Mouse (Mus musculus): ENCODE results near the gene Pphln1. TPM values are rescaled to one million over a fixed set of nuclear protein-coding genes. Genes with fewer than 3 reads are reported as not detected.

Gene Pphln1
- polyA plus RNA-seq, 1 experiment from 2014 or later = 35.4 TPM

DNA sequence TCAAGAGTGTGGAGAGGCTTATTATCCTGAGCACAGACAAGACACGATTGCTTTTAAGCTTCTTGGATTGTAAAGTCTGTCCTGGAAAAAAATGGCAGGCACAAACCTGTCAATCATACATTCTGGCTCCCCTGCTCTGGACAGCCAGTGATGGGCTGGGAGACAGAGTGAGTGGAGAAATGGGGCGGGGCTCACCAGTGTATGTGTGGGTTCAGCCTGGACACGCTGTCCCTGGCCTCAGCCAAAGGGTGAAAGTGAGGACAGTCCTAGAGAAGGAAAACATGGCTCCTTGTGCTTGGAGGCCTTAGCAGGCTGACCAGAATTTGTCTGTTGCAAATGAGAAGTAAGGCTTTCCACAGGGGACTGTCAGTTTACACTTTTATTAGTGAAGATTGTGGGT is 50.7 kb downstream of the Pphln1 start:
- no peaks in the 10 kb centered on the region for H3K4me1 ChIP-seq (ENCODE audit: control insufficient read depth, insufficient read depth, low read length)
- H3K36me3 ChIP-seq (ENCODE audit: control insufficient read depth, insufficient read depth, low read length) = 0 out of 2 replicates have a peak, but pooled peaks cover 6% of the 10 kb centered on the region
- no peaks in the 10 kb centered on the region for H3K9me3 ChIP-seq (ENCODE audit: control insufficient read depth, low read length)
- ATAC-seq (ENCODE audit: low FRiP score, low TSS enrichment) (no peak), DNase-seq (no peak)
- H3K27ac ChIP-seq (replicated peaks; ENCODE audit: low read depth, low read length) = no peak overlapping the region
- H3K27me3 ChIP-seq (ENCODE audit: control insufficient read depth, insufficient read depth, low read length) = no peaks in the 10 kb centered on the region
- H3K4me2 ChIP-seq (ENCODE audit: low read length) = no peak overlapping the region
- 84% methylated on average over 3 of the region's 3 CpGs for WGBS
- H3K4me3 ChIP-seq (replicated peaks; ENCODE audit: low read depth, low read length) = no peak overlapping the region
- H3K9ac ChIP-seq (replicated peaks; ENCODE audit: low read length) = no peak overlapping the region

DNA sequence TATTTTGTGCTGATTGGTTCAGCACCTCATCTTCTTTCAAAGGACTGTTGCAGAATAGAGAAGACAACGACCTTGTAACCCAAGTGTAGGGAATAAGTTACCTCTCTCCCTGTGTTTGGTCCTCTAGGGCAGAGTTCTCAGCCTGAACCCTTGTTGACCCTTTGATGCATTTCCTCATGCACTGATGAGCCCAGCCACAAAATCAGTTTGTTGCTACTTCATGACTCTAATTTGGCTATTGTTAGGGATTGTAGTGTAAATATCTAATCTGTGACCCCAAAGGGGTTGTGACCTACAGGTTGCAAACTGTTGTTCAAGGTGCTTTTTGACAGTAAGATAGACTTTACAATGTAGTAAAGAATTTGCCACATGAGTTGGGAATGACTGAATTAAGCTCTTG is 55.1 kb downstream of the Pphln1 start:
- H3K9ac ChIP-seq (replicated peaks; ENCODE audit: low read length) = no peak overlapping the region
- no peaks in the 10 kb centered on the region for H3K9me3 ChIP-seq (ENCODE audit: control insufficient read depth, low read length)
- no peak overlapping the region for H3K4me2 ChIP-seq (ENCODE audit: low read length)
- H3K27ac ChIP-seq (replicated peaks; ENCODE audit: low read depth, low read length) = no peak overlapping the region
- no peak for ATAC-seq (ENCODE audit: low FRiP score, low TSS enrichment)
- H3K4me1 ChIP-seq (ENCODE audit: control insufficient read depth, insufficient read depth, low read length) = no peaks in the 10 kb centered on the region
- DNase-seq = no peak
- no peaks in the 10 kb centered on the region for H3K27me3 ChIP-seq (ENCODE audit: control insufficient read depth, insufficient read depth, low read length)
- 84% methylated on average over 1 of the region's 1 CpGs for WGBS
- H3K36me3 ChIP-seq (ENCODE audit: control insufficient read depth, insufficient read depth, low read length) = peaks cover 9% of the 10 kb centered on the region; the same call in 1 of the 2 replicates
- no peak overlapping the region for H3K4me3 ChIP-seq (replicated peaks; ENCODE audit: low read depth, low read length)

DNA sequence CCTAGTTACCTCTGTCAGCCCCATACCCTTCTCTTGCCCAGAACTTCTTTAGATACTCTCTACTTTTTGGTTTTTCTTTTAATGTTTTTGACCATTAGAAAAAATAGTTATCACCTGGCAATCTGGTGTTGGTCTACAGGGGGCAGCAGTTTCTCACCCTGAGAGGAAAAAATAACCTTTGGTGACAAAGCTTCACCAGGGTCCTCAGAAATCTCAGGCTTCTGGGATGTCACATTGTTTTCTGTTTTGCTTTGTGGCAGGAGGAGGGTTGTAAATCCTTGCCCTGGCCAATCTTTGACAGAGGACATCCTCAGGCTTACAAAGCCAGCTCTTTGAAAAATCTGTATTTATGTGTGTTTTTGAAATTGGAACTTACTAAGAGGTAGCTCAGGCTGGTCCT is 57.9 kb downstream of the Pphln1 start:
- ATAC-seq (ENCODE audit: low FRiP score, low TSS enrichment) = no peak
- no peak for DNase-seq
- H3K9ac ChIP-seq (replicated peaks; ENCODE audit: low read length) = no peak overlapping the region
- H3K9me3 ChIP-seq (ENCODE audit: control insufficient read depth, low read length) = no peaks in the 10 kb centered on the region
- no peak overlapping the region for H3K4me3 ChIP-seq (replicated peaks; ENCODE audit: low read depth, low read length)
- H3K27ac ChIP-seq (replicated peaks; ENCODE audit: low read depth, low read length) = no peak overlapping the region
- peaks cover 9% of the 10 kb centered on the region; the same call in 1 of the 2 replicates for H3K36me3 ChIP-seq (ENCODE audit: control insufficient read depth, insufficient read depth, low read length)
- H3K27me3 ChIP-seq (ENCODE audit: control insufficient read depth, insufficient read depth, low read length) = no peaks in the 10 kb centered on the region
- no peak overlapping the region for H3K4me2 ChIP-seq (ENCODE audit: low read length)
- H3K4me1 ChIP-seq (ENCODE audit: control insufficient read depth, insufficient read depth, low read length) = no peaks in the 10 kb centered on the region

DNA sequence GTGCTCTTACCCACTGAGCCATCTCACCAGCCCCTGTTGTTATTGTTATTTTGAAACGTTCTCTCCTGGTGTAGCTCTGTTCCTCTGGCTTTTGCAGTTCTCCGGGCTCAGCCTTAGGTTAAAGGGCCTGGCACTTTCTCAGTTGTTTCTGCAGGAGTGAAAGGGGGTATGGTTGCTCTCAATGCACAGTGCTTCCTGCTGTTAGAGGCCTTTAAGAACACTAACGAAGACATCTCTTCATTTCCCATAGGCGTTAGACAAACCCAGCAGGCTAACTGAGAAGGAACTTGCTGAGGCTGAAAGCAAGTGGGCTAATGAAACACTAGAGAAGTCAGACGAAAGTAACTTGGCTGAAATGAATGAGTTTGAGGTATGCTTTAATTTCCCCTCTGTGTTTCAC is 61.3 kb downstream of the Pphln1 start:
- Histone ChIP-seq H3K9ac (replicated peaks; ENCODE audit: low read length) (no peak overlapping the region), H3K4me3 (replicated peaks; ENCODE audit: low read depth, low read length) (no peak overlapping the region), H3K27me3 (ENCODE audit: control insufficient read depth, insufficient read depth, low read length) (no peaks in the 10 kb centered on the region), H3K27ac (replicated peaks; ENCODE audit: low read depth, low read length) (no peak overlapping the region), H3K4me1 (ENCODE audit: control insufficient read depth, insufficient read depth, low read length) (no peaks in the 10 kb centered on the region), H3K36me3 (ENCODE audit: control insufficient read depth, insufficient read depth, low read length) (peaks cover 9% of the 10 kb centered on the region; the same call in 1 of the 2 replicates), H3K9me3 (ENCODE audit: control insufficient read depth, low read length) (no peaks in the 10 kb centered on the region), H3K4me2 (ENCODE audit: low read length) (no peak overlapping the region)
- no peak for ATAC-seq (ENCODE audit: low FRiP score, low TSS enrichment)
- DNase-seq = no peak
- 70% methylated on average over 5 of the region's 5 CpGs for WGBS

DNA sequence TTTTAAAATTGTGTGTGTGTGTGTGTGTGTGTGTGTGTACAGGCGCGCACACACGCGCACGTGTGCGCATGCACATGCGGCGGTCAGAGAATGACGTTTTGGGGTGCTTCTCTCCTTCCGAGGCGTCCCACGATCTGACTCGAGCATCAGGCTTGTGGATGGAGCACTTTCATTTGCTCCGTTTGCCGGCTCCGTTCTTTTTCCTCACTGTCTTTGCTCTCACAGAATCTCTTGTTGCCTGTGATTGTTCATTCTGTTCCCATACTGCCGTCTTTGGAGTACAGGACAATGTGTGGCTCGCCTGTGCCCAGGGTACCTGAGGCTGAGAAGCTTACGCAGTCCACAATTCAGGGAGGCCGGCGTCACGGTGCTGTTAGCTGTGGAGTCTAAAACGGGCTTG is 62.9 kb downstream of the Pphln1 start:
- H3K4me2 ChIP-seq (ENCODE audit: low read length) = no peak overlapping the region
- no peaks in the 10 kb centered on the region for H3K4me1 ChIP-seq (ENCODE audit: control insufficient read depth, insufficient read depth, low read length)
- H3K27ac ChIP-seq (replicated peaks; ENCODE audit: low read depth, low read length) = no peak overlapping the region
- peaks cover 19% of the 10 kb centered on the region for H3K36me3 ChIP-seq (ENCODE audit: control insufficient read depth, insufficient read depth, low read length)
- no peak overlapping the region for H3K4me3 ChIP-seq (replicated peaks; ENCODE audit: low read depth, low read length)
- DNase-seq (no peak), ATAC-seq (ENCODE audit: low FRiP score, low TSS enrichment) (no peak)
- H3K9ac ChIP-seq (replicated peaks; ENCODE audit: low read length) = no peak overlapping the region
- H3K27me3 ChIP-seq (ENCODE audit: control insufficient read depth, insufficient read depth, low read length) = no peaks in the 10 kb centered on the region
- H3K9me3 ChIP-seq (ENCODE audit: control insufficient read depth, low read length) = no peaks in the 10 kb centered on the region
- WGBS = 92% methylated on average over 23 of the region's 23 CpGs

DNA sequence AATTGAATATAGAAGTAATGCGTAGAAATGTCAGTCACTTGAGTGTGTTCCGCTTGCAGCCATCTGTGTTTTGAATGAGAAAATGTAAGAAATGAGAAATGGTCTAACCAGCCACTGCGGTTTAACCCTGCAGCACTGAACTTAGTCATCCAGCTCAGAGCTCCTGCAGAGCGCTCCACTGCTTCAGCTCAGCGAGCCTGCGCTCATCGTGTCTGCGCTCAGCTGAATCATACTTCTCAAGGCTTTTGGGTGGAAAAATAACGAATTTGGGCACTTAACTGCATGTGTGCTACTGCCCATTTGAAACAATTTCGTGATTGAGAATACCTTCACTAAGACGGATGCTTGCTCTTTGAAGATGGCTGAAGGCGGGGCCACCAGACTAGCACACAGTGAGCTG is 73.5 kb downstream of the Pphln1 start:
- Histone ChIP-seq H3K9ac (replicated peaks; ENCODE audit: low read length) (no peak overlapping the region), H3K4me2 (ENCODE audit: low read length) (no peak overlapping the region), H3K36me3 (ENCODE audit: control insufficient read depth, insufficient read depth, low read length) (no peaks in the 10 kb centered on the region), H3K27ac (replicated peaks; ENCODE audit: low read depth, low read length) (no peak overlapping the region), H3K27me3 (ENCODE audit: control insufficient read depth, insufficient read depth, low read length) (no peaks in the 10 kb centered on the region), H3K4me1 (ENCODE audit: control insufficient read depth, insufficient read depth, low read length) (0 out of 2 replicates have a peak, but pooled peaks cover 2% of the 10 kb centered on the region), H3K4me3 (replicated peaks; ENCODE audit: low read depth, low read length) (no peak overlapping the region), H3K9me3 (ENCODE audit: control insufficient read depth, low read length) (no peaks in the 10 kb centered on the region)
- 36% methylated on average over 12 of the region's 12 CpGs for WGBS
- DNase-seq = peak; percentile 50
- ATAC-seq (ENCODE audit: low FRiP score, low TSS enrichment) = no peak

DNA sequence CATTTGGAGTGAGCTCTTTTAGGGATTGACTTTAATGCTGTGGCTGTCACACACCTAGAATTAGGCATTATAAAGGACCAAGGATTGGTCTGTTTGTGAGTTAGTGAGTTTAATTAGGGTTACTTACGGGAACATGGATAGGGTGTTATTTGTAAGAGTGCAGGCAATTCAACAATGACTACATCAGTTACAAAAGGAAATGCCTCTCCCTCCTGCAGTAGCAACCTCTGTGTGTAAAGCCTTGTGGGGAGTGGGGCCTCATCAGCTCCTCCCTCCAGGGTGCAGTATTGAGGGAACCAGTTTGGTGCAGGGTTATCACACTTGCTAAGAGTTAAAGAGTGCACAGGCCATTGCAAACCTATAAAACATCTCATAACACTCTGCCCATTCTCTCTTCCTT is 73.9 kb downstream of the Pphln1 start:
- no peaks in the 10 kb centered on the region for H3K9me3 ChIP-seq (ENCODE audit: control insufficient read depth, low read length)
- 18% methylated on average over 1 of the region's 1 CpGs for WGBS
- H3K4me2 ChIP-seq (ENCODE audit: low read length) = no peak overlapping the region
- H3K27me3 ChIP-seq (ENCODE audit: control insufficient read depth, insufficient read depth, low read length) = no peaks in the 10 kb centered on the region
- ATAC-seq (ENCODE audit: low FRiP score, low TSS enrichment) (no peak), DNase-seq (no peak)
- peaks cover 2% of the 10 kb centered on the region; the same call in 1 of the 2 replicates for H3K4me1 ChIP-seq (ENCODE audit: control insufficient read depth, insufficient read depth, low read length)
- no peaks in the 10 kb centered on the region for H3K36me3 ChIP-seq (ENCODE audit: control insufficient read depth, insufficient read depth, low read length)
- no peak overlapping the region for H3K9ac ChIP-seq (replicated peaks; ENCODE audit: low read length)
- no peak overlapping the region for H3K27ac ChIP-seq (replicated peaks; ENCODE audit: low read depth, low read length)
- H3K4me3 ChIP-seq (replicated peaks; ENCODE audit: low read depth, low read length) = no peak overlapping the region

DNA sequence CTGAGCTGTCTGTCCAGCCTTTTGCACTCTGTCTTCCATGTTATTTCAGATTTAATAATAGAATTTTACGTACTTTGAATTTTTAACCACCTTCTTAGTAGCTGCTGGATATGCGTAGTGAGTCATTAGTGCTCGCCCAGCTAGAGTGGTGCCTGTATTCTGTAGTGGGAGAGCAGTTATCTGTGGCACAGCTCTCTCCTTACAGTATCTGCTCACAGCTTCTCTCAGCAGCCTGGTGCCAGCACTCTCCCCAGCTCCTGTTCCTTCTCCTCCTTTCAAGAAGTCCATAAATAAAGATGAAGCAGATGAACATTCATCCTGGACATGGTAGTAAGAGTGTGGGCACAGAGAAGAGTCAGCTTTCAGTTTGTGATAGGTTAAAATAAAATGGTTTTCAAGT is 76.1 kb downstream of the Pphln1 start:
- no peak overlapping the region for H3K9ac ChIP-seq (replicated peaks; ENCODE audit: low read length)
- no peak overlapping the region for H3K4me2 ChIP-seq (ENCODE audit: low read length)
- ATAC-seq (ENCODE audit: low FRiP score, low TSS enrichment) (no peak), DNase-seq (no peak)
- 93% methylated on average over 3 of the region's 3 CpGs for WGBS
- no peak overlapping the region for H3K27ac ChIP-seq (replicated peaks; ENCODE audit: low read depth, low read length)
- H3K36me3 ChIP-seq (ENCODE audit: control insufficient read depth, insufficient read depth, low read length) = no peaks in the 10 kb centered on the region
- peaks cover 2% of the 10 kb centered on the region; the same call in 1 of the 2 replicates for H3K4me1 ChIP-seq (ENCODE audit: control insufficient read depth, insufficient read depth, low read length)
- no peak overlapping the region for H3K4me3 ChIP-seq (replicated peaks; ENCODE audit: low read depth, low read length)
- H3K27me3 ChIP-seq (ENCODE audit: control insufficient read depth, insufficient read depth, low read length) = no peaks in the 10 kb centered on the region
- no peaks in the 10 kb centered on the region for H3K9me3 ChIP-seq (ENCODE audit: control insufficient read depth, low read length)

DNA sequence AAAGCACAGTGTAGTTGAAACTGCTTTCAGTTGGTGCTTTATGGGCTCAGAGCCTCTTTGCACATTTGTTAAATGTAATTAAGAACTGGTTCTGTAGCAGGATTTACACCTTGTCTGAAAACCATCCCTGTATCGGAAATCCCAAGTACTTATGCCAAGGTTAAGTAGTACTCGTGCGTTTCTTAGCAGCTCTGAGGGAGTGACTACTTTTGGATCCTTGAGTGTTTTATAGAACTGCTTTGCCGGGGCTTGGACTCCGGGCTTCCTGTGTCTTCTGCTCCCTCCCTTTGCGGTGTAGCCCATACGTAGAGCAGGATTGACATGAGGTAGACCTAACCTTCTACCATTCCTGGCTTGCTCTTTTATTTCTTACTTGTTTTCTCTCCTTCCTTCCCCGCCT is 77.5 kb downstream of the Pphln1 start:
- ATAC-seq (ENCODE audit: low FRiP score, low TSS enrichment) = no peak

More for the DNA sequence above, 77.5 kb downstream of the Pphln1 start:
- no peak overlapping the region for H3K4me3 ChIP-seq (replicated peaks; ENCODE audit: low read depth, low read length)
- no peak overlapping the region for H3K27ac ChIP-seq (replicated peaks; ENCODE audit: low read depth, low read length)
- H3K9me3 ChIP-seq (ENCODE audit: control insufficient read depth, low read length) = no peaks in the 10 kb centered on the region
- no peak overlapping the region for H3K4me2 ChIP-seq (ENCODE audit: low read length)
- no peak for DNase-seq
- H3K36me3 ChIP-seq (ENCODE audit: control insufficient read depth, insufficient read depth, low read length) = no peaks in the 10 kb centered on the region
- peaks cover 2% of the 10 kb centered on the region; the same call in 1 of the 2 replicates for H3K4me1 ChIP-seq (ENCODE audit: control insufficient read depth, insufficient read depth, low read length)
- H3K27me3 ChIP-seq (ENCODE audit: control insufficient read depth, insufficient read depth, low read length) = no peaks in the 10 kb centered on the region
- H3K9ac ChIP-seq (replicated peaks; ENCODE audit: low read length) = no peak overlapping the region
- WGBS = 90% methylated on average over 8 of the region's 8 CpGs
